Mouse (Mus musculus) fibroblast of lung, adult 2 months (primary cell): ENCODE data around the gene Pdgfb.

Experiments
- DNase-seq: peaks from one replicate; pipeline ENCODE4 v3.0.0-alpha.2; 2011; ENCODE audit warnings: low read depth

The Pdgfb gene

GRCm38 (mm10) chr15:79958418-79958817 lies 56.4 kb downstream of the Pdgfb start:
- no peak for DNase-seq

GRCm38 (mm10) chr15:79956559-79956958 lies 58.2 kb downstream of the Pdgfb start:
- no peak for DNase-seq

- no peak for DNase-seq
These were observed 61.3 kb downstream of the Pdgfb start for GRCm38 (mm10) chr15:79953470-79953869.

- no peak for DNase-seq
These were observed 62.1 kb downstream of the Pdgfb start for GRCm38 (mm10) chr15:79952504-79953231.

- DNase-seq: no peak
These were observed 62.9 kb downstream of the Pdgfb start for GRCm38 (mm10) chr15:79951730-79952503.

- DNase-seq: no peak
These were observed 63.6 kb downstream of the Pdgfb start for GRCm38 (mm10) chr15:79951226-79951625.

- DNase-seq: no peak
These were observed 64.3 kb downstream of the Pdgfb start for GRCm38 (mm10) chr15:79950250-79951025.

- DNase-seq: no peak
These were observed 67.1 kb downstream of the Pdgfb start for GRCm38 (mm10) chr15:79947681-79948080.

- no peak for DNase-seq
These were observed 68.0 kb downstream of the Pdgfb start for GRCm38 (mm10) chr15:79946790-79947189.

GRCm38 (mm10) chr15:79946022-79946421 lies 68.8 kb downstream of the Pdgfb start:
- peak; percentile 59 for DNase-seq
